Mouse (Mus musculus): ENCODE data around the gene Atg9a. TPM values are rescaled to one million over a fixed set of nuclear protein-coding genes. Genes with fewer than 3 reads are reported as not detected.

Gene Atg9a
- total RNA-seq, 2 experiments from 2014 or later = 73.8 to 76.3 TPM

GRCm38 (mm10) chr1:75216797-75217585, 25.0 kb upstream of the Atg9a start:
- DNase-seq = peak; percentile 41 to 61
- intact Hi-C loops (cut with DNase I) = no loop called here

GRCm38 (mm10) chr1:75215785-75216184, 23.8 kb upstream of the Atg9a start:
- no peak for DNase-seq
- intact Hi-C loops (cut with DNase I) = no loop called here

DNA sequence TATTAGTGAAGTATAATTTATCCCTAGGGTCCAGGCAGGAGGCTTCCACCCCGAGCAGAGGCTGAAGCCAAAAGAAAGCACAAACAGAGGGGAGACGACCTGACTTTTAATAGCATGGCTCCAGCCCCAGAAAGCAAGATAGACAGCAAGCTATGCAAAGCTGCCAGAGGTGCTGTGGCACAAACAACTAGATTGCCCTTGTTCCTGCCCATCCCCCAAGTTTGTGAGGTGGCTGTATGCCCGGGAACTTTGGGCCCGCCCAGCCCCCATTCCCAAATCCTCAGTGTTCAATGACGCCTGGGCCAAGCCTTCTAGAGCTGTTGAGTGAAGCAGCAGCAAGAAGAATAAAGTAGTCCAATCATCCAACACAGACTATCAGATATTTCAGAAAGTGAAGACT, 22.9 kb upstream of the Atg9a start:
- intact Hi-C loops (cut with DNase I) = loop anchor here (5.0 kb wide), 1 partner anchor 102 kb away; the partner anchor contains the start of gene Dnpep
- DNase-seq = peak; percentile 60 to 72

- intact Hi-C loops (cut with DNase I) = loop anchor here (5.0 kb wide), 1 partner anchor 103 kb away; the partner anchor contains the start of gene Dnpep
- no peak for DNase-seq
These were observed 22.4 kb upstream of the Atg9a start for GRCm38 (mm10) chr1:75214442-75214841.

DNA sequence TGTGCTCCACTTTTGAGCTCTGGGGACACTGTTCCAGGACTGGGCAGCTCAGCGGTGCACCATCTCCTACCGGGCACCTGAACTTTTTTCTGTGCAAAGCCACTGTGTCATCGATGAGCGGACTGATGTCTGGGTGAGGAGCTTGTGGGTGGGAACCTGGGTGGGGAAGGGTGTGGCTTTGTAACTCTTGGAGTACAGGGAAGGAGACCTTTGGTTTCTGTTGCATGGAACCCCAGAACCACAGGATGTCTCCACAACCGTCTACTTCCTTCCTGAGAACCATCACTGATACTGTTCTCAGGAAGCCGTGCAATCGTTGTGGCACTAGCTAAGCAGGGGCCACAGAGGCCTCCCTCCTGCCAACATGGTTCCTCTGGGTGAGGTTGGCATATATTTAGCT, 21.1 kb upstream of the Atg9a start:
- no peak for DNase-seq
- intact Hi-C loops (cut with DNase I) = loop anchor here (5.0 kb wide), 1 partner anchor 104 kb away; the partner anchor contains the start of gene Dnpep

DNA sequence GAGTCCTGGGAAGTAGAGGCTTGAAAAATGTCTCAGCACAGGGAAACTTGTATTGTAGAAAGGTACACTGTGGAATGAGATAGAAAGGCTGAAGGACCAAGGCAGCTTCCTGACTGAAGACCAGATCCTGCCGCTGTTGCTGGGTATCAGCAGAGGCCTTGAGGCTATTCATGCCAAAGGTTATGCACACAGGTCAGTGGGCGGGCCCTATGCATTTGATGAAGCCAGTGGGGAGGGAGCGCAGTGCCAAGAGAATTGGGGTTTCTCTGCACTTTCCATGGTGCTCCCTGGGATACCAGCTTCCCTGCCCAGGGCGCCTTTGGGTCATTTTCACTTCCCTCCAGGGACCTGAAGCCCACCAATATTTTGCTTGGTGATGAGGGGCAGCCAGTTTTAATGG, 20.5 kb upstream of the Atg9a start:
- DNase-seq = no peak
- intact Hi-C loops (cut with DNase I) = loop anchor here (5.0 kb wide), 1 partner anchor 105 kb away; the partner anchor contains the start of gene Dnpep

DNA sequence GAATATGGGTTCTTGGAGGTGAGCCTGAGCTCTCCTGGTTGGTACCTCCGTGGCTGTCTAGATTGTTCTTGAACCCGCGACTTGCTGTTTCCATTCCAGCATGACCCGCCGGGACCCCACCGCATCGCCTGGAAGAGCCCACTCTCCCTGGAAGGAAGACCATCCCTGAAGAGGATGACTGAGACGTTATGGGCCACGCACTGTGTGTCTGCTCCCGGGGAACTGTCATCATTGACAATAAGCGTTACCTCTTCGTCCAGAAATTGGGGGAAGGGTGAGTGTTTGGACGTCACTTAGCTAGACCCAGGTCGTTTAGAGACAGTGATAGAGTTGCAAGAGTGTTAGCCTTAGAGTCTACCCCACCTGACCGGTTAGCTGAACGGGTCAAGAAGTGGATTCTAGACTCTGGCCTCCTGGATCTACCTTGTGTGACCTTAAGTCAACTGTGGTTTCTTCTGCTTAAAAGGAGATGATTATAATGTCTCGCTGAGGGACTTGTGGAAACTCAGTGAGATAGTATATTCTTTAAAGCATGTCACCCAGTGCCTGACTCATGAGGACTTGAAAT, 19.2 kb upstream of the Atg9a start:
- intact Hi-C loops (cut with DNase I) = loop anchor here (5.0 kb wide), 1 partner anchor 106 kb away; the partner anchor contains the start of gene Dnpep
- DNase-seq = no peak

DNA sequence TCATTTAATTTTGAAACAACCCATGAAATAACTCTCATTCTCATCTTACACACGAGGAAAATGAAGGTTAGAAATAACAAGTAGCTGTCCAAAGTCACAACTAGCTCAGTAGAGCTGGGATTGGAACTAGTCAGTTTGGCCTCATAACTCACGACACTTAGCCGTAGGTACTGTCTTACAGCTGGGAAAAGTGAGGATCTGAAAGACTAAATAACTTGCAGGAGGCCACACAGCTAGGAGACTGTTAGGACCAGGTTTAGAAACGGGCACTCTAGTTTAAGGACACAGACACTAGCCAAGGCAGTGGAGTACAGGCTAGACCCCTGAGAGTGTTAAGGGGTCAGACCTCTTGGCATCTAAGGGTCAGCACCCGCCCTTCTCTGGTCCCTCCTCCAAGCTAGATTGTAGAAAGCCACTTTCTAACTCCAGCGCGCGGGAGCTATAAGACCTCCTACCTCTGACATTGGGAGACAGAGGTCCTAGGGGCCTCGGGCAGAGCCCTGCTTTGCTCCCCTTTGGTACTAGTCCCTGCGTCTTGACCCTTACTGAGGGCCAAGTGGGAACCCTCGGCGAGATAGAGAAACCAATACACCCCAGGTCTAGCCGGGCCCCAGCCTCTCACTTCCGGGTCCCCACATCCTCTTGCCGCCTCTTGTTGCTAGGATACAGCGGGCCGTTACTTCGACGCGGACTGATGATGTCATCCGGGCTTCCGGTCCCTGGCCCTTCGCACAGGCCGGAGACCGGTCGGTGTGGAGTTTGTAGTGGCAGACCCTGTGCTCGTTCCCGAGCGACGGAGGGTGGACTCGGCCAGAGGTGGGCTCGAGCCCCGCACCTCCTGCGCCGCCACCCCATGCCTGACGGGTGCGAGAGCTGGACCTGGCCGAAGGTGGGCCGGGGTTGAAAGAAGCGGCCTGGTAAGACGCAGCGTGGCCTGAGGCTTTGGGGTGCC, 18.4 kb upstream of the Atg9a start, which contains the start of the genes Glb1l and Stk16:
TSS of gene Glb1l (minus strand) at position 678 of the 952 bp plus-strand sequence.
TSS of gene Stk16 (plus strand) at position 703 of the 952 bp plus-strand sequence.
- DNase-seq = peak; percentile 97
- intact Hi-C loops (cut with DNase I) = loop anchor here (5.0 kb wide), 1 partner anchor 107 kb away; the partner anchor contains the start of gene Dnpep

DNA sequence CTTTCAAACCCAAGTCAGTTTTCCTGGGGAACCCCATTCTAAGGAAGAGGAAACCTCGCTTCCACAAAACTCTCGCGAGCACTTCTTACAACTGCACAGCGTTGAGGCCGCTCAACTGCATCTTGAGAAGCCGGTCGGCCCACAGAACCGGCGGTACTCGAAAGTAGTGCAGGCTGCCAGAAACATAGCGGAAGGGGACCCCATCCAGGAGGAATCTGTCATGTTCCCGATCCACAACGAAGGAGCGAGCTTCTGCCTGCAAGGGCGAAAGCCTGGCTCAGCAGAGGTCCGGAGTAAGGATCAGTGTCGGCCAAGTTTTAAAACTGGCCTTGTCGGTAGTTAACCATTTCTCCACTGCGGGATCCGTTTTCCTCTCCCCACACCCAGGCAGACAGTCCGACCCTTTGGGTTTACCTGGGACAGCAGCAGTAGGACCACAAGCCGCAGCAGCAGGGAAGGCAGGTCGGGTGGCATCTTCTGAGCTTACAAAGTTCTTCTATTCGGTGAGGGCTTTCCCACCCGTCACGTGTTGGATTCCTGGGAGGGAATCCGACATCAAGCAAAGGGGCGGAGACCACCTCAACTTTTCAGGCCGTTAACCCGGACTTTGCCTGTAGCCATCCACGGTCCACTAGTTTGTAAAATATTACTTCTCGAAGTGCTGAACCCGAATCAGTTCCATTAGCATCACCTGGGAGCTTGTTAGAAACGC, 17.1 kb upstream of the Atg9a start:
- peak; percentile 35 to 46 for DNase-seq
- intact Hi-C loops (cut with DNase I) = loop anchor here (1.0 kb wide), 1 partner anchor 17 kb away; the partner anchor contains the start of genes Ankzf1 and Atg9a

DNA sequence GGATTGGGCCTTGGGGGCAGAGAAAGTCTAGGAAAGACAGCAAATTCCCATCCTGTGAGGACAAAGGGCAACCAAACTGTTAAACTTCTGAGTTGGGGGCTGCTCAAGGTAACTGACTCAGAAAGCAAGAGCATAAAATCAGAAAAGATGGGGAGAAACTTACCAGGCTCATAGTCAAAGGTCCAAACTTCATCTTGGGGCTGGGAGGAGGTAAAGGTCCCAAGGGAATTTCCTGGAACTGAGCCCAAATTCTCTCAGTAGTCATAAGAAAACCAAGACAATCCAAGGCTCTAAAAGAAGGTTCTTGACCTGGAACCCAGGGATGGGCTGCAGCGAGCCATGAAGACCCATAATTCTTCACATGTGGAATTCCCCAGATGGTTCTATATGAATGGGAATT, 9.2 kb upstream of the Atg9a start:
- DNase-seq = no peak
- intact Hi-C loops (cut with DNase I) = no loop called here

DNA sequence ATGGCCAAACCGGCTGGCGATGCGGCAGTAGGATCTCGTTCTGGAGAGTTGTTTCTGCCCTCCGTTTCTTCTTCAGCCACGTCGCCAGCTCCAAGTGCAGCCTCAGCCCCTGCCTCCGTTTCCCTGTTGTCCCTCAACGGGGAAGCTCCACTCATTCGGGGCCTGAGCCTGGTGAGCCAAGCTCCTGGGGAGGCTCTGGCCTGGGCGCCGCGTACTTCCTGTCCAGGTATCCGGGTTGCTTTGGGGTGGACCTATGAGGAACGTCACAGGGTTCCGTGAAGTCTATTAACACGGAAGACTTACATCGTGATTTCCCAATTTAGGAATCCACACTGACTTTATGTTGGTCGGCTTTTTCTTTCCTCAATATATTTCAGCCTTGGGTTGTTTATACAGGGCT, 456 bp upstream of the Atg9a start:
- DNase-seq = peak in 1 of 2 experiments; percentile 32
- intact Hi-C loops (cut with DNase I) = loop anchor here (1.0 to 5.0 kb wide), 2 partner anchors 17 to 125 kb away; partner anchors contain the start of gene Dnpep

DNA sequence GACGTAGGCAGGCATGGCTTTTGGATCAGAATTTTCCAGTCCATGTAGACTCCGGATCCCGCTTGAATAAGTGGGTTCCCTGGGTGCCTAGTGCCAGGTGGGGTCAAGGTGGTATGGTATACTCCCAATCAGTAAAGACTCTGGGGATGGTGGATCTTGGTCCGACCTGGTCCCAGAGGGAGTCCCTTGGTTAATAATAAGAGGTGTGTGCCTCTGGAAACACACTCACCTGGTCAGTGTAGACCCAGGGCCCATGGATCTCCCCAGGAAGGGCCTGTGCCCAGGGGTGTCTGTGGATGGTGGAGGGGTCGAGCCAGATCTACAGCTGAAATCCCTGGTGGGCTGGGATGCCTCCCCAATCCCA, 756 bp downstream of the Atg9a start:
- no peak for DNase-seq
- intact Hi-C loops (cut with DNase I) = loop anchor here (2.0 to 5.0 kb wide), 2 partner anchors 22 to 126 kb away; partner anchors contain the start of genes Dnpep and Zfand2b

- no peak for DNase-seq
- intact Hi-C loops (cut with DNase I) = loop anchor here (2.0 to 5.0 kb wide), 2 partner anchors 22 to 127 kb away; partner anchors contain the start of genes Dnpep and Zfand2b
These were observed 1.4 kb downstream of the Atg9a start for GRCm38 (mm10) chr1:75190577-75190976.

- intact Hi-C loops (cut with DNase I) = no loop called here
- no peak for DNase-seq
These were observed 4.0 kb downstream of the Atg9a start for GRCm38 (mm10) chr1:75187914-75188483.

DNA sequence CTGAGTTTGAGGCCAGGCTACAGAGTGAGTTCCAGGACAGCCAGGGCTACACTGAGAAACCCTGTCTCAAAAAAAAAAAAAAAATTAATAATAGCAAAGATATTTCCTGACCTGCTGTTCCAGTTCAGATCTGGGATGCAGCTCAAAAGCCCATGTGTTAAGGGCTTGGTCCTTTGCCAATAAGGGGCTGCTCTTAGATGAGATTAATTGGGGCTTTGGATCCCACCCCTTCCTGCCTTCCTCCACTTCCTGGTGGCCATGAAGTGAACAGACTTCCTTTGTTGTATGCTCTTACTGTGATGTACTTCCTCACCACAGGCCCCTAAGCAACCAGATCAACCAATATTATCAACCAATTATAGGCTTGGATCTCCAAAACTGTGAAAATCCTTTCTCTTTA, 4.9 kb downstream of the Atg9a start:
- intact Hi-C loops (cut with DNase I) = no loop called here
- DNase-seq = no peak

GRCm38 (mm10) chr1:75185495-75185894, 6.5 kb downstream of the Atg9a start:
- intact Hi-C loops (cut with DNase I) = no loop called here

DNA sequence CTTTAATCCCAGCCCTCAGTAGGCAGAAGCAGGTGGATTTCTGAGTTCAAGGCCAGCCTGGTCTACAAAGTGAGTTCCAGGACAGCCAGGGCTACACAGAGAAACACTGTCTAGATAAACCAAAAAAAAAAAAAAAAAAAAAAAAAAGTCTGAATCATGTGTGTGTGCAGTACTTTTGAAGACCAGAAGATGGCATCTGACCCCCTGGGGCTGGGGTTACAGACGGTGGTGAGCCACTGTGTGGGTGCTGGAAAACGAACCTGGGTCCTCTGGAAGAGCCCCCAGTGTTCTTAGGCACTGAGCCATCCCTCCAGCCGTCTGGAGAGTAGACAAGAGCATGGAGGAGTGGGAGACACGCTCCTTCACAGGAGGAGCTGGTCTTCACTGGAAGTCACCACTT, 9.8 kb downstream of the Atg9a start:
- intact Hi-C loops (cut with DNase I) = loop anchor here (5.0 kb wide), 1 partner anchor 70 kb away; no protein-coding TSS in a partner anchor
- DNase-seq = no peak

More at GRCm38 (mm10) chr1:75185495-75185894, 6.5 kb downstream of the Atg9a start:
- no peak for DNase-seq

DNA sequence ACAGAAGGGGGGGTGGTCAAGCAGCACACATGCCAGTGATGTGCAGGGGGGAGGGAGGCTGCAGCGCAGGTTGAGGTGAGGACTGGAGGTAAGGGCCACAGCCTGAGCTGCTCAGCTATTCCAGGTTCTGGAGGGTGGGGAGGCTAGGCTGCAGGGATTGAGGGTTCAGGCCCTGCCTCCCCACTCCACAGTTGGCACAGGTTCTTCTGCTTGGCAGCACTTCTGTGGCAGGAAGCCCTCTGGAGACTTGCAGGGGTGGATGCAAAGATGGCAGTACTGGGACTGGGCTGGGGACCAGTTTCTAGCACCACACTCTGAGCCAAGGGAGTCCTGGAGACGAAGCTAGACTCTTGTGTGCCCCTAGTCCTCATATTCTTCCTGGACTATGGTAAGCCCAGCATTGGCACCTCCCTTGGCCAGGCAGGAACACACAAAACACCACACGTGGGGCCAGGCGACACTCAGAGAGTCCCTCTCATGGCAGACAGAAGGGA, 10.6 kb downstream of the Atg9a start:
- DNase-seq = no peak
- intact Hi-C loops (cut with DNase I) = loop anchor here (5.0 kb wide), 1 partner anchor 71 kb away; no protein-coding TSS in a partner anchor

- DNase-seq = no peak
- intact Hi-C loops (cut with DNase I) = loop anchor here (5.0 kb wide), 1 partner anchor 72 kb away; no protein-coding TSS in a partner anchor
These were observed 11.3 kb downstream of the Atg9a start for GRCm38 (mm10) chr1:75180741-75181140.

Measured in heart, postnatal 36 days (tissue).